Mouse (Mus musculus) midbrain, embryonic 16.5 days (tissue): ENCODE results near the gene Cdc73. TPM values are rescaled to one million over a fixed set of nuclear protein-coding genes. Genes with fewer than 3 reads are reported as not detected.
"Not testable (repeated sequence)": the region's sequence is repeated elsewhere in the genome, so short reads cannot be mapped to it uniquely, and the experiment has no call there.

Source experiments
- ATAC-seq: fragments of 200-750 bp; cut with Nextera tagmentation; 2 replicates; pipeline ENCODE4 v1.8.0; 2017; ENCODE audit warnings: moderate TSS enrichment
- H3K27ac ChIP-seq: fragments of 300-500 bp; sonication (generic); 2 replicates; pipeline ENCODE4 v1.5.1; 2014; ENCODE audit warnings: mild to moderate bottlenecking, low read length, mixed read lengths
- H3K27me3 ChIP-seq: fragments of 300-500 bp; sonication (generic); 2 replicates; pipeline ENCODE4 v1.6.1; 2014; ENCODE audit warnings: low read depth, low read length, mixed read lengths; ENCODE audit not compliant: control insufficient read depth, insufficient read depth
- H3K36me3 ChIP-seq: fragments of 300-500 bp; sonication (generic); 2 replicates; pipeline ENCODE4 v1.6.1; 2014; ENCODE audit warnings: mild to moderate bottlenecking, low read length, moderate library complexity, mixed read lengths; ENCODE audit not compliant: control insufficient read depth, insufficient read depth
- H3K4me1 ChIP-seq: fragments of 300-500 bp; sonication (generic); 2 replicates; pipeline ENCODE4 v1.6.1; 2014; ENCODE audit warnings: mild to moderate bottlenecking, low read length, mixed read lengths; ENCODE audit not compliant: control insufficient read depth, insufficient read depth
- H3K4me2 ChIP-seq: fragments of 300-500 bp; sonication (generic); 2 replicates; pipeline ENCODE4 v1.6.1; 2014; ENCODE audit warnings: mild to moderate bottlenecking, low read length, mixed read lengths
- H3K4me3 ChIP-seq: fragments of 300-500 bp; sonication (generic); 2 replicates; pipeline ENCODE4 v1.5.1; 2014; ENCODE audit warnings: low read depth, mild to moderate bottlenecking, low read length, moderate library complexity, mixed read lengths
- H3K9ac ChIP-seq: fragments of 300-500 bp; sonication (generic); 2 replicates; pipeline ENCODE4 v1.6.1; 2014; ENCODE audit warnings: low read depth, low read length, mixed read lengths
- H3K9me3 ChIP-seq: fragments of 300-500 bp; sonication (generic); replicated peaks from 2 replicates; pipeline ENCODE4 v1.6.1; 2014; ENCODE audit warnings: mild to moderate bottlenecking, low read length, mixed read lengths; ENCODE audit not compliant: control insufficient read depth, poor library complexity, severe bottlenecking
- WGBS: fragments of 180-500 bp; shearing (Covaris S2); extraction: QIAGEN DNeasy Blood & Tissue Kit; methylation state at CpG from one replicate; pipeline ENCODE4 v1.1.7; 2014; 5-methylcytosine and 5-hydroxymethylcytosine counted together
- polyA plus RNA-seq: library from polyadenylated mRNA; unstranded; fragments of >200 nt; fragmentation: Nextera tagmentation; extraction: Ambion mirVana; gene quantifications from 2 replicates; pipeline ENCODE4 v1.2.1, GENCODE M21; 2015

The Cdc73 gene
- polyA plus RNA-seq, 1 experiment from 2014 or later, result 14.3 TPM

DNA sequence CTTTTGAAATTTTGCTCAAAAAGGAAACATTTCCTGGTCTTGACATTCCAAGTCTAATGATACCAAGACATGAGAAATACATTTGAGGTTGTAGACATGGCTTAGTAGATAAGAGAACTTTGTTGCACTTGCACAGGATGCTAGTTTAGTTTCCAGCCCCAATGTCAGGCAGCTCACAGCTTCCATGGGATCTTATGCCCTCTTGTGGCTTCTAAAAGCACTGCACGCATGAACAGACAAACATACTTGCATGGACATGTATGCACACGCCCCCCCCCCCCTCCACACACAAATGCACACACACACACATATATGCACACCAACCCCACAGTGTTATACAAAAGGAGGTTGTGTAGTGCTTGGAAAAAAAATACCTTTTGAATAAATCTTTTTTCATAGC is 28.2 kb upstream of the Cdc73 start:
- no peaks in the 10 kb centered on the region for H3K27me3 ChIP-seq
- no peak for ATAC-seq
- H3K4me3 ChIP-seq, result no peak overlapping the region
- no peaks in the 10 kb centered on the region for H3K36me3 ChIP-seq
- no peak overlapping the region for H3K27ac ChIP-seq
- H3K4me2 ChIP-seq, result no peak overlapping the region
- H3K9me3 ChIP-seq, result no peaks in the 10 kb centered on the region
- H3K4me1 ChIP-seq, result no peaks in the 10 kb centered on the region
- WGBS, result 61% methylated on average over 2 of the region's 2 CpGs
- H3K9ac ChIP-seq, result no peak overlapping the region

- no peak for ATAC-seq
- Histone ChIP-seq H3K36me3 (no peaks in the 10 kb centered on the region), H3K27ac (no peak overlapping the region), H3K4me3 (no peak overlapping the region), H3K9me3 (no peaks in the 10 kb centered on the region), H3K9ac (no peak overlapping the region), H3K4me2 (no peak overlapping the region), H3K4me1 (no peaks in the 10 kb centered on the region), H3K27me3 (no peaks in the 10 kb centered on the region)
- WGBS, result 84% methylated on average over 9 of the region's 9 CpGs
Observed at GRCm38 (mm10) chr1:143727701-143728445, 25.2 kb upstream of the Cdc73 start.

DNA sequence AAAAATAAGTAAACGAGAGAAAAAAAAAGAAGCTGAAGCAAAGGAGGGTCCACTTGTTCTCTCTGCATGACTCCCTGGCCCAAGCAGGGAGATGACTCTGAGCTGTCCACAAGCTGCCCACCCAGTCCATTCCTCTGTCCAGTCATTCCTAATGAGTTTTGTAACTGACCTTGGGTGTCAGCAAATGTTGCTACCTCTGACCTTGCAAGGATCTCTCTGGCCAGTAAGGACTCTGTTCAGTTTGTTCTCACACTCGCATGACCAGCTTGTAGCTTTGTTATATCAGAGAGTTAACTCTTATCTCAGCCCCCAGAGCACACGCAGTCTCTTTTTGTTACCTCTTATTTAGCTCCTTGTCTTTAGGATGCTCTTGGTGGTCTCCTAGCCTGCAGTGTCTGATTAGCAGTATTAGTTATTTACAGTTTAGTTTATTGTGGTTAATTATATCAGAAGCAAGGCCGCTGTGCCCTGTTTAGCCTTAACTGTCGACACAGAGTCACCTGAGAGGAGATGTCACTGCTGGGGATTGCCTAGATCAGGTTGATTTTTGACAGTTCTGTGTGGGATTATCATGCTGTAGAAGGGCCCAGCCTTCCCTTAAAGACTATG is 21.9 kb upstream of the Cdc73 start:
- H3K4me1 ChIP-seq, result no peaks in the 10 kb centered on the region
- 87% methylated on average over 5 of the region's 5 CpGs for WGBS
- H3K27ac ChIP-seq, result no peak overlapping the region
- H3K27me3 ChIP-seq, result no peaks in the 10 kb centered on the region
- H3K9ac ChIP-seq, result no peak overlapping the region
- H3K9me3 ChIP-seq, result no peaks in the 10 kb centered on the region
- no peak overlapping the region for H3K4me2 ChIP-seq
- H3K36me3 ChIP-seq, result no peaks in the 10 kb centered on the region
- no peak overlapping the region for H3K4me3 ChIP-seq
- ATAC-seq, result no peak

GRCm38 (mm10) chr1:143716038-143716437 is 13.3 kb upstream of the Cdc73 start, which contains the start of gene Glrx2:
Gene Glrx2 (plus strand): TSS chr1:143716338.
- H3K9ac ChIP-seq, result not testable (repeated sequence)

DNA sequence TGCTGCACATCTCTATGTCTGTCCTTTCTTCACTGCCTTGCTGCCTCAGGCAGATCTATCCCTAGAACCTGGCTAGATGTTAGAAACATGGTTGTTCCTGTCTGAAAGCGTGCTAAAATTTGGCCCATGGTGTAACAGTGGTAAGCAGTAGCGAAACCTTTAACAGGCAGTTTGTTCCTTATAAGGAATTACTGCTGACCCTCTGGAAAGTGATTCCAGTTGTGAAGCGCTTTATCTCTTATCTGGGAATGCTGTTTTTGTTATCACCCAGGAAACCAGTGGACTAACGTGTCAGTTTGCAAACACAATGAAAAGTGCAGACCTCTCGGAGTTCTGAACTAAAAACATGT is 7.9 kb upstream of the Cdc73 start:
- Histone ChIP-seq H3K9me3 (no peaks in the 10 kb centered on the region), H3K4me1 (no peaks in the 10 kb centered on the region), H3K9ac (no peak overlapping the region), H3K4me2 (no peak overlapping the region), H3K27ac (no peak overlapping the region), H3K4me3 (no peak overlapping the region), H3K27me3 (no peaks in the 10 kb centered on the region), H3K36me3 (no peaks in the 10 kb centered on the region)
- ATAC-seq, result no peak
- WGBS, result 83% methylated on average over 5 of the region's 5 CpGs

More at GRCm38 (mm10) chr1:143716038-143716437, 13.3 kb upstream of the Cdc73 start, which contains the start of gene Glrx2:
- H3K9me3 ChIP-seq, H3K27me3 ChIP-seq, H3K4me2 ChIP-seq, ATAC-seq, H3K27ac ChIP-seq, H3K4me3 ChIP-seq, H3K36me3 ChIP-seq, H3K4me1 ChIP-seq: not testable (repeated sequence)
- no CpG with 5 or more reads among the region's 2 CpGs for WGBS

DNA sequence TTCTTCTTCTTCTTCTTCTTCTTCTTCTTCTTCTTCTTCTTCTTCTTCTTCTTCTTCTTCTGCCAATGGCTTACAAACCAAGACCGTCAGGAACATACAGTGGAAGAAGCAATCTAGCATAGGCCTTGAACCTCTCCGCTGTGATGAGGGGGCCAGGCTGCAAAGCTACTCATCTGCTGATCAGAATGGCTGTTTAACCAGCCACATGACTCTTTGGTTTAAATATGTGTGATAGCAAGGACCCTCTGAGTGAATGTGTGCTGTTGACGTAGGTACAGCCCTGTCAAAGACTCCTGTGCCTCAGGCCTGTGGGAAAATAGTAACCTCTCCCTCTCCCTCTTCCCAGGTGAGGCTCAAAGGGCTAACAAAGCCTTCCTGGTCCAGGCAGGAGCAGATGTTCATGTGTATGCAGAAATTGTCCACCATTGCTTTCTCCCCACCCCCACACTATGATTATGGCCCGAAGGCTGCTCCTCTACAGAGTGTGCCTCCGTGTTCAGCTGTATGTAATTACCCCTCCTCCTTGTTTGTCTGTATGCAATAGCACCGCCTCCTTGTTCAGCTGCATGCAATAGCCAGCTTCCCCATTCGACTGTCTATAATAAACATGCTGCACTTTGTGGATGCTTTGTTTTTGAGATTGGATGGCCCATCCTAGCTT is 7.4 kb upstream of the Cdc73 start:
- Histone ChIP-seq H3K36me3 (no peaks in the 10 kb centered on the region), H3K4me1 (no peaks in the 10 kb centered on the region), H3K9me3 (no peaks in the 10 kb centered on the region), H3K27ac (no peak overlapping the region), H3K9ac (no peak overlapping the region), H3K27me3 (no peaks in the 10 kb centered on the region), H3K4me3 (no peak overlapping the region), H3K4me2 (no peak overlapping the region)
- no peak for ATAC-seq
- WGBS, result 70% methylated on average over 7 of the region's 7 CpGs

GRCm38 (mm10) chr1:143708361-143708760 is 5.7 kb upstream of the Cdc73 start:
- no peak for ATAC-seq
- H3K4me1 ChIP-seq, result peaks cover under 1% of the 10 kb centered on the region; the same call in 1 of the 2 replicates
- H3K4me3 ChIP-seq, result no peak overlapping the region
- no peaks in the 10 kb centered on the region for H3K36me3 ChIP-seq
- WGBS, result 76% methylated on average over 6 of the region's 6 CpGs
- no peak overlapping the region for H3K27ac ChIP-seq
- H3K27me3 ChIP-seq, result no peaks in the 10 kb centered on the region
- H3K9me3 ChIP-seq, result no peaks in the 10 kb centered on the region
- H3K9ac ChIP-seq, result no peak overlapping the region
- no peak overlapping the region for H3K4me2 ChIP-seq

- peaks cover 2% of the 10 kb centered on the region; the same call in 1 of the 2 replicates for H3K4me1 ChIP-seq
- H3K4me2 ChIP-seq, result no peak overlapping the region
- WGBS, result 43% methylated on average over 4 of the region's 4 CpGs
- ATAC-seq, result no peak
- H3K27me3 ChIP-seq, result no peaks in the 10 kb centered on the region
- no peaks in the 10 kb centered on the region for H3K36me3 ChIP-seq
- no peak overlapping the region for H3K9ac ChIP-seq
- H3K27ac ChIP-seq, result no peak overlapping the region
- no peak overlapping the region for H3K4me3 ChIP-seq
- no peaks in the 10 kb centered on the region for H3K9me3 ChIP-seq
Observed at GRCm38 (mm10) chr1:143707006-143707405, 4.3 kb upstream of the Cdc73 start.
